Mouse (Mus musculus) mouse embryonic stem cell (cell line): ENCODE measurements around the gene Bnc2.

ENCODE experiments used
- in situ Hi-C, 2 experiments: fragments of 300-500 bp; cut with MboI; formaldehyde crosslinking; loops; 1 replicate in 1 of 2; 3 replicates in 1 of 2; pipeline ENCODE4 v1.14.3; 2019 to 2020; ENCODE audit warnings: low sequenced_read_pairs in 2 of 2, low pct_unique_long_range_greater_than_20kb in 1 of 2, mixed read lengths in 1 of 2; ENCODE audit not compliant: unreplicated experiment in 1 of 2

Bnc2 gene

GRCm38 (mm10) chr4:84282651-84283050, 392.4 kb downstream of the Bnc2 start:
- in situ Hi-C loops = no loop called here

DNA sequence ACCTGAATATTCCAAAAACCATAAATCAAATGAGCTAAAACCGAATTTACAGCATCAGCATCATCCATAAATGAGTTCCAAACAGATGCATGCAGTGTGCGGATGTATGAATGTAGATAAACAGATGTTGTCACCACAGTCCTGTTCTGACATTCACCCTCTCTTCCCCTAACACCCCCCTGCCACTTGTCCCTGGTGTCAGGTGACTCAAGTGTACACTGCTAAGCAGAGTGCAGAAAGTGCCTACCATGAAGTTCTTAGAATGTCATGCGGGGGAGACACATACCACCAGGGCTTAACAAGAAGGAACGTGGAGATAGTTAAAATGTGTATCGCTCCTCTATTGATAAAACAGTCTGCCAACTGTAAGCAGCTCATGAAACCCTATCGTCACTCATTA, 396.9 kb downstream of the Bnc2 start:
- in situ Hi-C loops = no loop called here

DNA sequence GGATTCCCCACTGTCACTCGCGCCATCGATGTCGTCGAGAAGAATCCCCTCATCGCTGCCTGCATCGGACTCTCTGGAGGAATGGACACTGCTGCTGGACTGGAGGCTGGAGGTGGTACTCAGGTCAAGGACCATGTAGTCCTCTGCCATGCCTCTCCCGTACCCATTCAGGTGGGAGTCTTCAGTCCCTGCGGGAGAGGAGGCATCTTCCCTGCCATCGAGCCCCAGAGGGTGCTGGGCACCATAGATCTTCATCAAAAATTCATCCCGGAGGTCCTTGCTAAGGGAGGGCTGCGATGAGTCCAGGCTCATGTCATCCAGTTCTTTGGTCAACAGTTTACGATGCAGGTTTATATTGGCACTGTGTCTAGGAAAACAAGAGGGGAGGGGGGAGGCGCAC, 399.0 kb downstream of the Bnc2 start:
- in situ Hi-C loops = no loop called here

DNA sequence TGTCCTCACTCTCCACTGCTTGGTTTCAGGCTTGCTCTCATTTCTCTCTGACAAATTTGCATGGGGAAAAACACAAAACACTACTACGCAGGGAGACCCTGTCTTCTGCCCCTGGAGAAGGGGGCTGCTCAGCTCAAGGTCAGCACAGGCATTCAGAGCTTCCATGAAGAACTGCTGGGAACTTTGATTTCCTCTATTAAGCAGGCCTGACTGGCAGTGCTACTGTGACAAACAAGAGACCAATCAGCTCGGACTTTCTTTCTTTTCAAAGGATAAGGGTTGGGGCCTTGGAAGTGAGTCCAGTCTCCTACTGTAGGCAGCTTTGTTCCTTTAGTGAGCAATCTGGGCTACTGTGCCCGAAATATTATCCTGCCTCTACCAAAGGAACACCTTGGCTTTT, 400.9 kb downstream of the Bnc2 start:
- in situ Hi-C loops = no loop called here

- in situ Hi-C loops = no loop called here
These were observed 402.2 kb downstream of the Bnc2 start for GRCm38 (mm10) chr4:84272867-84273266.

DNA sequence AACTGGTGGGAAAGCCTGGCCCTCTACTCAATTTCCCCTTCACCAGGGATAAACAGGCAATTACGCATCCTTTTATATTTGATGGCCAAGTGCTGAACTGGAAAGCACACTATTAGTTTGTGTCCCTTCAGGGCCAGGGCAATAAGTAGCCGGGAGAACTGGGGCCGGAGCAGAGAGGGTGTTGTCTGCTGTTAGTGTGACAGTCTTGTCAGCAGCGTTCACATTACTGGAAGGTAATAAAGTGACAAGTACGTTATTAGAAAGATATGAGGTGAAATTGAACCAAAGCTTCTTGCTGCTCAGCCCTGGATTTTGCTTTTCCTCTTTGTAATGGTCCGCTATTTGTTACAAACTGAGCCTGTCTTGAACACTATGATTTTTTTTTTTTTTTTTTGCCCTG, 405.2 kb downstream of the Bnc2 start:
- in situ Hi-C loops = no loop called here

GRCm38 (mm10) chr4:84247356-84247755, 427.7 kb downstream of the Bnc2 start:
- in situ Hi-C loops = no loop called here

DNA sequence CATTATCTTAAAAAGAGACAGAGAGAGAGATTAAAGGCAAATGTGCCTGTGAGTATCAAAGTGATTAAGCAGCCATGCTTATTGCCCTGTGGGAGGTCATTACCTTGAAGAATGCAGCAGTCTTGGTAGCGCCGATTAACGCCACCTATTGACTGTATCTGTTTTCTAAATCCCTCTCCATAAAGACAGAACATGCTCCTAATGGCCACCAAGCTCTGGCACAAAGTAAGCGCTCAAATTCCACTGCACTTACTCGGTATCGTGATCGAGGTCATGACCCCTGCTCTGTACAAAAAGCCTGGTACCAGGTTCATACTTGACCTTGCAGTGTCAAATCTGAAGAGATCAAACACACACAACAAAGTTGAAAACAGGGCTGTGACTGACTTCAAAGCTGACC, 442.7 kb downstream of the Bnc2 start:
- in situ Hi-C loops = no loop called here

DNA sequence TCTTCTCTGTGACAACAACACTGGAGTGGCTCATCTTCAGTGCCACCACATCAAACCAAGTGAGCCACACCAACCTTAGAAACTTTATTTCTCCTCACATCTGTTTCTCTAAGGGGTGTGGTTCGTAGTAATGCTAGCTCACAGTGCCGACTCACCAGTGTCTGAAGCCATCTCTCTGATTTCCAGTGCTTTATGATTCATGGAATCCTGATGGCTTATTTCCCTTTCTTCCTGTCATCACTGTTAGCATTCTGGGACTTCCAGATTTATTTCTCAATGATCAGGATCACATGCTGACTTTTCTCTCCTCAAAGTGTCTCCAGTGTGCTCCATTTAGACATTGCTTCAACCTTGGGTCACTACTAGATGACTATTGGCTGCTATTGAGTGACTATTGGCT, 443.8 kb downstream of the Bnc2 start:
- in situ Hi-C loops = no loop called here

DNA sequence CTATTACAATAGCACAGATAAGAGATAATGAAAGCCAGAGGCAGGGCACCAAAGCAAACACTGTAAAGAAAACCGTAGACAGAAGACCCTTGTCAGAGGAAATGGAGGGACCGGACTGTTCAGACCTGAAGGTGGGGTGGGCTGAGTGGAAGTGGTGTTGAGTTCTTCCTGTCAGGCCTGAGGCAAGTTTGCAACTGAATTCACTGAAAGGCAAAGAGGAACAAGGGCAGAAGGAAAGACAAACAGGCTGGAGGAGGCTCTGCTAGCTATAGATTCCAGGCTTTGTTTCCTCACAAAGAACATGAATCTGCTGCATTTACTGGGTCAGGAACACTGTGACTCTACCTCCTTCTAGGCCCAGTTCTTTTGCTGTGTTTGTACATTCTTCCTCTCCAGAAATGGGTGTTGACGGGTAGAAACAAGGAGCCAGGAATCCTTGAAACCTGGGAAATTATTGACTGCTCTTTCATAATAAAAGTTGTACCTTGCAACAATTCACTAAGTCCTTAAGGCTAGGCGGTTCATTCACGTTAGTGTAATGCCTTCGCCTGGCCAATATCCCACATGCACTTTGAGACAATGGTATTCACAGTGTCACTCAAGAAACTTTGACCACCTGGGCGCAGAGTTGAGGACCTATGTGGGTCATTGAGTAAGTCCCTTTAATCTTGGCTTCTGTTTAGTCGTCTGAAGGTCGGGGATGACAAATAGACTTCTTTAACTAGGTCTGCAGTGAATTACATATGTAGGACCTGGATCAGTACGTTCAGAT, 445.7 kb downstream of the Bnc2 start:
- in situ Hi-C loops = loop anchor here in 1 of 2 experiments (10.0 kb wide), 1 partner anchor 435 kb away; no protein-coding TSS in a partner anchor

DNA sequence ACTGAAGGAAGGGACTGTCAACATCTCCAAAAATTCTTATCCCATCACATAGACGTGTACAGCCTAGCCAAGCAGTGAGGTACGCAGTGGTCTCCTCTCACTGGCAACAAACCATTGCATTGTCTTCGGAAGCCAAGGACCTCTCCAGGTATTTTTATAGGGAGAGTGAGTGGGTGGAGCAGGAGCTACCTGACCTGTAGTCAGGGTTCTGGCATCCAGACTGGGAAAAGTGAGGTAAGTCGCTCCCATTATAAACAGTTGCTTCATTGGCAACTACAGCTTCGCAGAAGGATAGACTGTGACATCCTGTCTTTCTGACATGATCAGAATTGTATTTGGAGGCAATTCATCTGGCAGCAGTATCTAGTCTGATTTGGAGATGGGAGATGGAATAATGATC, 446.5 kb downstream of the Bnc2 start:
- in situ Hi-C loops = loop anchor here in 1 of 2 experiments (10.0 kb wide), 1 partner anchor 436 kb away; no protein-coding TSS in a partner anchor
